Mouse (Mus musculus) large intestine, adult 2 months (tissue): Measurements from ENCODE around the gene Slc25a29. TPM values are rescaled to one million over a fixed set of nuclear protein-coding genes. Genes with fewer than 3 reads are reported as not detected.
A peak's percentile ranks its signal among the peaks of the same experiment; 100 is the strongest.
"Not testable (repeated sequence)": the region's sequence is repeated elsewhere in the genome, so short reads cannot be mapped to it uniquely, and the experiment has no call there.

Source experiments
- DNase-seq: peaks from one replicate; pipeline ENCODE4 v3.0.0-alpha.2; 2012; ENCODE audit warnings: low read depth, low spot score
- WGBS: fragments of 180-500 bp; shearing (Covaris S2); methylation state at CpG from one replicate; pipeline ENCODE4 v1.1.7; 2018; 5-methylcytosine and 5-hydroxymethylcytosine counted together
- polyA plus RNA-seq: library from polyadenylated mRNA; depleted of rRNA; stranded (reverse); fragments of >200 nt; gene quantifications from 2 replicates; pipeline ENCODE4 v1.2.3, GENCODE M21; 2012; rRNA removed

The Slc25a29 gene
- 4.0 and 6.5 TPM in 2 replicates for polyA plus RNA-seq

DNA sequence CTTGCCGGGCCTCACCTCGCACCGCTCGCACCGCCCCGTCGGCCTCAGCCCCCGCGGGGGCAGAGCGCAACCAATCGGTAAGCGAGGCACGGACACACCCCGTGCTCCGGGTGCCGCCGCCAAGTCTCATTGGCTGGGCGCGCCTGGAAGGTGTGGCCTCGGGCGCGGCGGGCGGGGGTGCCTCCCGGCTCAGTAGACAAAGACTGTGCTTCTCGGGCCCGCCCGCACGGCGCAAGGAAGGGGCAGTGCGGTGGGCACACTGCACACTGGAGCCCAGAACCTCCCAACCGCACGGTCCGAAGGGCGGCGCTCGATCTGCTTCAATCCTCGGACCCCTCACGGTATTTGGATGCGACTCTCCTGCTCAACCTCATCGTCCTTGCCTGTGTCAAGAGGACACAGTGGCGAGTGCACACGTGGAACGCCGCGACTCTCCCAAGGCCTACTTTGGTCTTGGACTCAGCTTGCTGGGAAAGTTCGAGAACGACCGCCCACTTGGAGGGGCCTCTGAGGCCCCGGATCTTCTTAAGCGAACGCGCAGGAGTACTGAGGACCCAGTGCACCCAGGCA, at the start of gene Slc25a29, which contains the start of gene Slc25a47:
Gene Slc25a29 (minus strand): TSS at position 44 of the 570 bp plus-strand sequence.
Gene Slc25a47 (plus strand): TSS at position 207 of the 570 bp plus-strand sequence.
- DNase-seq, result peak; percentile 80
- WGBS, result under 1% methylated on average over 53 of the region's 53 CpGs

DNA sequence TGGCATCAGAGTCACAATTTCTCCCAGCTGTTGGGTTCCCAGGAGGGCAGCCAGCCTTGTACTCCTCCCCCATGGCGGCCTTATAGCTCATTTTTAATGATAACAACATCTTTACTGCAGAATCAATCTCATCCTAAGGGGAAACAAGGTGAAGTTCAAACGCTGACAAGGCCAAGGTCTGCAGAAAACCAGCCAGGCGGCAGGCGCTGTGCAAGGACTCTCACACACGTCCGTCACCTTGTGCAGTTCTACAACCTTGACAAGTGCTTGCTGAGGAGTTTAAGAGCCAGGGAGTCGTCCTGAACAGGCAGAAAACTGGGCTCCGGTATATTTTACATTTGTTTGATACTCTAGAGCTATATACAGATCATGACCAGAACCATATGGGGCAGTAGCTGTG, 47.1 kb upstream of the Slc25a29 start:
- DNase-seq, result no peak
- 81% methylated on average over 8 of the region's 8 CpGs for WGBS

GRCm38 (mm10) chr12:108881192-108881591, 45.5 kb upstream of the Slc25a29 start:
- no peak for DNase-seq
- 32% methylated on average over 3 of the region's 3 CpGs for WGBS

GRCm38 (mm10) chr12:108880606-108881005, 44.9 kb upstream of the Slc25a29 start:
- WGBS, result 40% methylated on average over 5 of the region's 5 CpGs
- DNase-seq, result peak; percentile 89

- no peak for DNase-seq
- WGBS, result 94% methylated on average over 4 of the region's 4 CpGs
These were observed 43.5 kb upstream of the Slc25a29 start for GRCm38 (mm10) chr12:108879138-108879537.

DNA sequence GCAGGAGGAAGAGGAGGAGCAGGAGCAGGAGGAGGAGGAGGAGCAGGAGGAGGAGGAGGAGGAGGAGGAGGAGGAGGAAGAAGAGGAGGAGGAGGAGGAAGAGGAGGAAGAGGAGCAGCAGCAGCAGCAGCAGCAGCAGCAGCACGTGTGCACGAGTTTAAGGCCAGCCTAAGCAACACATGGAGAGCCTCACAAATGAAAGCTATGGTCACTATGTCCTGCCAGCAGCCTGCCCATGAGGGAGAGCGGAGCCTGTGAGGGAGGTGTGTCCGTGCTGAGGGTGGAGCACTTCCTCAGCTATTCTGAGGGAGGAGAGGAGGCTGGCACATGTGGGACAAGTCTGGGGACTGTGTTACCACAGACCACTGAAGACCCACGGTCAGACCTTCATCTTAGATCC, 37.4 kb upstream of the Slc25a29 start:
- WGBS, result 74% methylated on average over 5 of the region's 5 CpGs
- no peak for DNase-seq

DNA sequence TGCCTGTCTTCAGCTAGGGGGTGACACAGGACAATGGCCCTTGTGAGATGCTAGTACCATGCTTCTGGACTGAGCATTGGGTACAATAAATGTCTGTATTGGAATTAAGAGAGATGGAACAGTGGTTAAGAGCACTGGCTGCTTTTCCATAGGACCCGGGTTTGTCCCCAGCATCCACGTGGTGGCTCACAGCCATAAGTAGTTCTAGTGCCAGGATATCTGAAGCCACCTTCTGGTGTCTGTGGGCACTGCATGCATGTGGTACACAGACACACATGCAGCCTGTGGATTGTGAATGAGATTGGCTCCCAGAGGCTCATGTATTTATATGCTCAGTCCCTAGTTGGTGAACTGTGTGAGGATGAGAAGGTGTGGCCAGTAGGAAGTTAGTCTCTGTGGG, 33.9 kb upstream of the Slc25a29 start:
- 75% methylated on average over 2 of the region's 2 CpGs for WGBS
- no peak for DNase-seq

- WGBS, result 32% methylated on average over 6 of the region's 6 CpGs
- no peak for DNase-seq
These were observed 29.4 kb upstream of the Slc25a29 start for GRCm38 (mm10) chr12:108865007-108865494.

GRCm38 (mm10) chr12:108858486-108858885, 22.8 kb upstream of the Slc25a29 start:
- WGBS, result 84% methylated on average over 5 of the region's 5 CpGs
- DNase-seq, result no peak

GRCm38 (mm10) chr12:108857589-108858184, 22.0 kb upstream of the Slc25a29 start:
- DNase-seq, result no peak

GRCm38 (mm10) chr12:108857109-108857508, 21.4 kb upstream of the Slc25a29 start:
- 76% methylated on average over 7 of the region's 7 CpGs for WGBS
- DNase-seq, result no peak

More at GRCm38 (mm10) chr12:108857589-108858184, 22.0 kb upstream of the Slc25a29 start:
- WGBS, result 71% methylated on average over 7 of the region's 7 CpGs

GRCm38 (mm10) chr12:108856186-108856585, 20.5 kb upstream of the Slc25a29 start:
- WGBS, result 85% methylated on average over 8 of the region's 8 CpGs
- DNase-seq, result no peak

GRCm38 (mm10) chr12:108855081-108855480, 19.4 kb upstream of the Slc25a29 start:
- 68% methylated on average over 10 of the region's 10 CpGs for WGBS
- DNase-seq, result no peak

DNA sequence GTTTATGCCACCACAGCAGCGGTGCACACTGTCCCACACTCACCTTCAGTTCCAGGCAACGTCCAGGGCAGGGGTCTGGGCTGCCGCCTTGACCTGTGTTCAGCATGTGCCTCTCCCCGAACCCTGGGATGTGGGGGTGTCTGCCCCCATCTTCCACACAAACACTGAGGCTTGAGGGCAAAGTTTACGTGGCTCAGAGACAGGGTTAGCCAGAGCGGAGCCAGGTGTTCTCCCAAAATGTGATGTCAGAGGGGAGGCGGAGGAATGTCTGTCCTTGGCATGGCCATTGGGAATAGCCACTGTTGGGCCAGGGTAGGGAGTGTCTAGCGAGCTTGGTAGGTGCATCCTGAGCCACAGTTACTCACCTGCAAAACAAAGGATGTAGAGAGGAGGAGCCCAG, 17.1 kb upstream of the Slc25a29 start:
- no peak for DNase-seq
- 88% methylated on average over 8 of the region's 8 CpGs for WGBS

DNA sequence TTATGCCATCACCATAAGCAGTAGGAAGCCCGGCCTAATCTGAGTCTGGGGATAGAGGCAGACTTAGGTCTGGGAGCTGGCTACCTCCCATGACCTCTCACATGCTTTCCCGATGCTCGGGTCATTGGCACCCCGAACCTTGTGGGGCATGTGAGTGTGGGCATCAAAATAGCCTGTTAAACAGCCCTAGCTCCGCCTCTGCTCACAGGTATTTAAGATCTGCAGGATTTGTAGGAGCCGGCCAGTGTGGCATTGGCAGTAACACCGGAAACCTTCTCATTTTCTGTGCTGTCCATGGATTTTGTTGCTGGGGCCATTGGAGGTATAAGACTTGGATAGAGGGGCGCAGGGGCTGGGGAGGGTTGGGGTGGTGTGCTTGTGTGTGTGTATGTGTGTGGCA, 15.2 kb upstream of the Slc25a29 start:
- no peak for DNase-seq
- 87% methylated on average over 8 of the region's 8 CpGs for WGBS

DNA sequence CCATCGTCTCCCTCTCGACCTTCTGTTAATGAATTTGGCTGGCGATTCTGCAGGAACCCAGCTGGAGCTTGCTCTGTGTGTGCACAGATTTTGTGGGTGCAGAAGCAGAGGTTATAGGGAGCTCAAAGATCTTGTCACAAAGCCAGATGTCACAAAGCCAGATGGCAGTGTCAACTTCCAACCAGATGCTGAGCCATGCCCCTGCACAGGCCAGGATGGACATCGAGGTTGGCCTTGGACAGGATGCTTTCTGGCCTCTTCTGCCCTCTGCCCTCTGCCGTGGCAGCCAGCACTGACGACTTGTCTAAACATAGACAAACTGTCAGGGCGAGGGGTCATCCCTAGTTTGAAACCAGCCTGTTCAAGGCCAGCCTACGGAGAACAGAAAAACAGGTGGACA, 14.4 kb upstream of the Slc25a29 start:
- WGBS, result 54% methylated on average over 8 of the region's 8 CpGs
- DNase-seq, result no peak

GRCm38 (mm10) chr12:108849488-108850022, 13.9 kb upstream of the Slc25a29 start:
- WGBS, result 68% methylated on average over 4 of the region's 4 CpGs

GRCm38 (mm10) chr12:108848033-108848432, 12.3 kb upstream of the Slc25a29 start:
- not testable (repeated sequence) for DNase-seq
- 64% methylated on average over 3 of the region's 3 CpGs for WGBS

More at GRCm38 (mm10) chr12:108849488-108850022, 13.9 kb upstream of the Slc25a29 start:
- no peak for DNase-seq

- DNase-seq, result no peak
- 82% methylated on average over 7 of the region's 7 CpGs for WGBS
These were observed 7.0 kb upstream of the Slc25a29 start for GRCm38 (mm10) chr12:108842663-108843062.

DNA sequence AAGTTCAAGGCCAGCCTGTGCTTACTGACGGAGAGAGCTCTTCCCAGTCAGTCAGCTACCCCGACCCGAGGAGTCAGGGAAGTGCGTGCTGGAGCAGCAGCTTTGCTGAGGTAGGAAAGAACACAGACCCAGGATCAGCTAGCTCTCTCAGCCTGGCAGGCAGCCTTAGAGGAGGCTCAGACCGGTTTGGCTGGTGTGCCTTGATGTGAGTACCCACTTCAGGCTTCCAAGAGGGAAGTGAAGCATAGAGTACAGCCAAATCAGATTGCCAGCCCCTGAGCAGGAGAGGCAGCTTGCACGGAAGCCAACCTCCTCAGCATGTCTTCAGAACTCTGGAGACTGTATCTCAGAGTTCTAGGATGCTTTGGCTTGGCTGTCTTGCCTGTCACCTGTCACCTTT, 5.5 kb upstream of the Slc25a29 start:
- no peak for DNase-seq

GRCm38 (mm10) chr12:108836722-108837121, 1.0 kb upstream of the Slc25a29 start:
- no peak for DNase-seq
- 18% methylated on average over 7 of the region's 7 CpGs for WGBS

More for the DNA sequence above, 5.5 kb upstream of the Slc25a29 start:
- 80% methylated on average over 6 of the region's 6 CpGs for WGBS
